Mouse (Mus musculus): ENCODE data around the gene Pbx3.

GRCm38 (mm10) chr2:34347096-34347495 is 25.8 kb downstream of the Pbx3 start:
- TF ChIP-seq CTCF (IDR thresholded peaks at IDR 0.05; ENCODE audit: control insufficient read depth, insufficient read depth, low read length): no peak
- TF ChIP-seq POLR2A (IDR thresholded peaks at IDR 0.05; ENCODE audit: borderline replicate concordance, control insufficient read depth, low read depth, low read length): no peak

Data from bone marrow, adult 2 months (tissue).